Mouse (Mus musculus) lung, adult 10 weeks (tissue): ENCODE data around the gene Tra2a. TPM values are rescaled to one million over a fixed set of nuclear protein-coding genes. Genes with fewer than 3 reads are reported as not detected.

Experiments used
- polyA plus RNA-seq: library from polyadenylated mRNA; stranded (reverse); fragments of 350-450 nt; fragmentation: Illumina TruSeq; extraction: RNeasy Lipid Tissue Mini Kit (QIAGEN cat#74804); gene quantifications from one replicate; pipeline ENCODE4 v1.2.3, GENCODE M21; 2014; ENCODE audit warnings: low read depth, low replicate concordance; ENCODE audit not compliant: insufficient read depth

Tra2a gene
- 77.4 TPM for polyA plus RNA-seq

DNA sequence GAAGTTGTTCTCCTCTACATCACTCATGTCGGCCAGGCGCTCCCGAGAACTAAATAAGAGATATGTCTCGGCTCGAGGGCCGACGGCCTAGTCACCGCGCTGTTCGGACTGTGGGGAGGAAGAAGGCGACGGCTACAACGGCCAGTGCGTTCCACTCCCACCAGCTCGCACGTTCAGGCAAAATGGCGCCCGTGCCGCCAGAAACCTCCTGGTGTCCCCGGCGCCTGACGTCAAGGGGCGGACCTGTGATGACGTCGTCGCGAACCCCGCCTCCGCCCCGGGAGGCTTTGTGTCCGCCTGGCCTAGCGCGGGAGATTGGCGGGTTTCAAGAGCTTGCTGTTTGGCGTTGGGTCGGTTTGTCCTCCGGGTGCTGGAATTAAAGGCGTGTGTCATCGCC is at the start of gene Tra2a:
TSS of gene Tra2a (minus strand) at position 187 of the 397 bp plus-strand sequence.

DNA sequence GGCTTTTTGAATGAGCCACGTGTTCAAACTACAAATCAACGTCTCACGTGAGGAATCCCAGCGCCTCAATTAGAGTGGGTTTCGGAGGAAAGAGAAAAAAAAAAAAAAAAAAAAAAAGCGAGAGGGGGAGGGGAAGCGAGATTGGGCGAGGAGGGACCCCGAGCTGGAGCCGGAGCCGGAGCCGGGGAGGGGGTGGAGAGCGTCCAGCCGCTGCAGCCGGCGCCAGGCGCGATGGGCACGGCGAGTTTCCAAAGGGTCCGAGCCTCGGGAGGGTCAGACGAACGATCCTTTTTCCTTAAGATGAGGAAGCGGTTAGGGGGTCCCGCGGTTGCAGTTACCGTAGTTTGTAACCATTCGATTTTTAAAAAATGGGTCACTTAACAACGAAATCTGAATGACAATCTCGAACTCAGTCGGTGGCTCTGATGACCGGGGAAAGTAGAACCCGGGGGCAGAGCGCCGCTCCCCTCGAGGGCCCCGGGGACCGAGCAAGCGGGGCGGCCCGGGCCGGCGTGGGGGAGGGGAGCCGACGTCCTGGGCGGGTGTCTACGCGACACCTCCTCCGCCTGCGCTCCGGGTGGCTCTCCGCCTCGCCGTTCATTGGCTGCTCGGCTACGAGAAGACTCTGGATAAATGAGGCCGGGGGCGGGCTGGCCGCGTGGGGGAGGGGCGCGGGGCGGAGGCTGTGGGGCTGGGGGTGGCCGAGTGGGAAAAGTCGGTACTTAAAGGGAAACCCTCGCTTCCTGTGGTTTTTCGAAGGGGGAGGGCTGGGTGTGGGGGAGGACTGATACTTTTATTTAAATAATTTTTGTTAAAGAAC is 48.7 kb downstream of the Tra2a start, which contains the start of gene Igf2bp3:
TSS of gene Igf2bp3 (minus strand) at position 30 of the 820 bp plus-strand sequence.

Other genes with a start within 250 kb of the Tra2a start
- 4.6 TPM for gene Gpnmb, start 227.5 kb downstream of the Tra2a start, polyA plus RNA-seq
- 18.8 TPM for gene Malsu1, start 190.2 kb downstream of the Tra2a start, polyA plus RNA-seq
- not detected for gene Igf2bp3, start 49.1 kb downstream of the Tra2a start, polyA plus RNA-seq
- 9.4 TPM for gene Ccdc126, start 55.2 kb upstream of the Tra2a start, polyA plus RNA-seq
- 12.8 TPM for gene Fam221a, start 103.7 kb upstream of the Tra2a start, polyA plus RNA-seq
- gene Stk31, start 131.6 kb upstream of the Tra2a start, polyA plus RNA-seq: not detected